Mouse (Mus musculus) small intestine, adult 2 months (tissue): ENCODE data around the gene Ralgapa2.

Experiments
- CTCF ChIP-seq: fragments of 200-500 bp; IDR thresholded peaks from 2 replicates; pipeline ENCODE4 v1.5.1; 2012; ENCODE audit warnings: low read depth, mild to moderate bottlenecking, control low read depth, inconsistent platforms, low read length, moderate library complexity, mixed read lengths; ENCODE audit not compliant: insufficient replicate concordance, insufficient read length; ENCODE audit errors: extremely low read depth
- POLR2A ChIP-seq: fragments of 200-500 bp; IDR thresholded peaks from 2 replicates; pipeline ENCODE4 v1.6.1; 2012; ENCODE audit warnings: low read depth, mild to moderate bottlenecking, control low read depth, inconsistent platforms, low read length, moderate library complexity

DNA sequence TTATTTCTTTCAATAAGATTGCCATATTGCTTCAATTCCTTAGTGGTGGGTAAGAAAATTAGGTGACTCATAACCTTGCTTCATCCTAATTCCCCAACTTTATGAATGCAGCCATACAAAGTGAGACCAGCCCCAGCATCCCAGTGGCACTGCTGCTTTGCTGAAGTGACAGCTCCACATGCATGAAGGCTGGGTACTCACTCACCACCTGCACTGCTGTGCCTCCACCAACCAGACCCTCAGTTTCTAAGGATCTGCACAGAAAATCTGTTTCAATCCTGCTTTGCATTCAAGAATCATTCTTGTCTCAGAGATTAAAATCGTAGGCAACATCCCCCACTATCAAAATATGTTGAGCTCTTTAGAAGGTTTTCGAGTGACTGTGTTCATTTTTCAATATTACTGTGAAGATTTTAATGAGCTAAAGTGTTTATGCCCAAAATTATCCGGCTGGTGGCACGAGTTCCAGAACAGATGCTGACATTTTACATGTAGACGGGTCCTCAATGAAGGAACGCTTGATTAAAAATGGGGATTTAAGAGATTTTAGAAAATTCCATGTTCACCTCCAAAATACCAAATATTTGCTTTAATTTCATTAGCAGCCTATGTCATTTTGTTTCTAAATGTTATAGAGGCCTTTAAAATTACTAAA is 113.8 kb downstream of the Ralgapa2 start:
- TF ChIP-seq CTCF (no peak), POLR2A (no peak)
